Mouse (Mus musculus) neural tube, embryonic 11.5 days (tissue): ENCODE results near the gene Entpd7. TPM values are rescaled to one million over a fixed set of nuclear protein-coding genes. Genes with fewer than 3 reads are reported as not detected.

ENCODE experiments used
- ATAC-seq: fragments of 200-750 bp; cut with Nextera tagmentation; 2 replicates; pipeline ENCODE4 v1.8.0; 2017; ENCODE audit warnings: moderate number of reproducible peaks, mild to moderate bottlenecking, moderate TSS enrichment, moderate library complexity; ENCODE audit not compliant: insufficient read depth, low FRiP score, low TSS enrichment
- DNase-seq: peaks from one replicate; pipeline ENCODE4 v3.0.0-alpha.2; 2015; ENCODE audit warnings: low spot score
- H3K27ac ChIP-seq: fragments of 300-500 bp; sonication (generic); 2 replicates; pipeline ENCODE4 v1.5.1; 2014; ENCODE audit warnings: low read depth, mild to moderate bottlenecking, low read length
- H3K27me3 ChIP-seq: fragments of 300-500 bp; sonication (generic); 2 replicates; pipeline ENCODE4 v1.6.1; 2014; ENCODE audit warnings: mild to moderate bottlenecking, low read length, mixed read lengths; ENCODE audit not compliant: control insufficient read depth, insufficient read depth
- H3K36me3 ChIP-seq: fragments of 300-500 bp; sonication (generic); 2 replicates; pipeline ENCODE4 v1.6.1; 2014; ENCODE audit warnings: mild to moderate bottlenecking, low read length, moderate library complexity, mixed read lengths; ENCODE audit not compliant: control insufficient read depth, insufficient read depth
- H3K4me1 ChIP-seq: fragments of 300-500 bp; sonication (generic); 2 replicates; pipeline ENCODE4 v1.6.1; 2014; ENCODE audit warnings: low read length, mixed read lengths; ENCODE audit not compliant: control insufficient read depth, insufficient read depth
- H3K4me2 ChIP-seq: fragments of 300-500 bp; sonication (generic); 2 replicates; pipeline ENCODE4 v1.6.1; 2014; ENCODE audit warnings: low read depth, mild to moderate bottlenecking, moderate library complexity
- H3K4me3 ChIP-seq: fragments of 300-500 bp; sonication (generic); 2 replicates; pipeline ENCODE4 v1.5.1; 2014; ENCODE audit warnings: low read depth, low read length
- H3K9ac ChIP-seq: fragments of 300-500 bp; sonication (generic); 2 replicates; pipeline ENCODE4 v1.6.1; 2014; ENCODE audit warnings: mild to moderate bottlenecking, low read length
- H3K9me3 ChIP-seq: fragments of 300-500 bp; sonication (generic); 2 replicates; pipeline ENCODE4 v1.6.1; 2016; ENCODE audit warnings: low read length; ENCODE audit not compliant: control insufficient read depth
- WGBS: fragments of 180-500 bp; shearing (Covaris S2); extraction: QIAGEN DNeasy Blood & Tissue Kit; methylation state at CpG from one replicate; pipeline ENCODE4 v1.1.7; 2014; 5-methylcytosine and 5-hydroxymethylcytosine counted together
- polyA plus RNA-seq: library from polyadenylated mRNA; unstranded; fragments of >200 nt; fragmentation: Nextera tagmentation; extraction: Ambion mirVana; gene quantifications from 2 replicates; pipeline ENCODE4 v1.2.1, GENCODE M21; 2014

Gene Entpd7
- polyA plus RNA-seq, 1 experiment from 2014 or later = 14.3 TPM

- no peaks in the 10 kb centered on the region for H3K9me3 ChIP-seq
- no peak overlapping the region for H3K9ac ChIP-seq
- 90% methylated on average over 3 of the region's 3 CpGs for WGBS
- no peaks in the 10 kb centered on the region for H3K4me1 ChIP-seq
- no peaks in the 10 kb centered on the region for H3K27me3 ChIP-seq
- peaks cover 13% of the 10 kb centered on the region for H3K36me3 ChIP-seq
- no peak overlapping the region for H3K27ac ChIP-seq
- H3K4me2 ChIP-seq = no peak overlapping the region
- DNase-seq (no peak), ATAC-seq (no peak)
- H3K4me3 ChIP-seq = no peak overlapping the region
These were observed 56.3 kb downstream of the Entpd7 start for GRCm38 (mm10) chr19:43745740-43746139.

GRCm38 (mm10) chr19:43747877-43748276 is 58.4 kb downstream of the Entpd7 start:
- Histone ChIP-seq H3K27me3 (no peaks in the 10 kb centered on the region), H3K4me2 (no peak overlapping the region), H3K9me3 (no peaks in the 10 kb centered on the region), H3K9ac (no peak overlapping the region), H3K4me3 (no peak overlapping the region), H3K36me3 (peaks cover 9% of the 10 kb centered on the region), H3K27ac (no peak overlapping the region), H3K4me1 (no peaks in the 10 kb centered on the region)
- no peak for DNase-seq
- no peak for ATAC-seq
- 96% methylated on average over 4 of the region's 4 CpGs for WGBS

GRCm38 (mm10) chr19:43750008-43750407 is 60.5 kb downstream of the Entpd7 start:
- no peak for DNase-seq
- H3K9me3 ChIP-seq = no peaks in the 10 kb centered on the region
- WGBS = 92% methylated on average over 2 of the region's 2 CpGs

GRCm38 (mm10) chr19:43752489-43753225 is 63.2 kb downstream of the Entpd7 start, which contains the start of the genes Cutc and Cox15:
Cutc (plus strand) TSS chr19:43752996.
Cox15 (minus strand) TSS chr19:43753000.
- Histone ChIP-seq H3K27ac (peak within 1 kb of the TSS; percentile 81), H3K27me3 (no peaks in the 10 kb centered on the region), H3K4me1 (no peaks in the 10 kb centered on the region), H3K4me3 (peak within 1 kb of the TSS; percentile 68), H3K9me3 (no peaks in the 10 kb centered on the region), H3K36me3 (peaks cover 6% of the 10 kb centered on the region), H3K4me2 (peak within 1 kb of the TSS; percentile 70), H3K9ac (peak within 1 kb of the TSS; percentile 75)
- peak; percentile 93 for ATAC-seq
- peak; percentile 97 for DNase-seq
- under 1% methylated on average over 62 of the region's 62 CpGs for WGBS

More at GRCm38 (mm10) chr19:43750008-43750407, 60.5 kb downstream of the Entpd7 start:
- Histone ChIP-seq H3K4me3 (no peak overlapping the region), H3K4me2 (no peak overlapping the region), H3K4me1 (no peaks in the 10 kb centered on the region), H3K27me3 (no peaks in the 10 kb centered on the region), H3K27ac (no peak overlapping the region), H3K36me3 (peaks cover 7% of the 10 kb centered on the region), H3K9ac (no peak overlapping the region)
- ATAC-seq = no peak

GRCm38 (mm10) chr19:43753226-43753835 is 63.9 kb downstream of the Entpd7 start:
- H3K27ac ChIP-seq = peak overlapping the region; percentile 81
- peak; percentile 94 for ATAC-seq
- H3K36me3 ChIP-seq = peaks cover 3% of the 10 kb centered on the region; the same call in 1 of the 2 replicates
- H3K4me3 ChIP-seq = peak overlapping the region; percentile 68
- peak overlapping the region; percentile 70 for H3K4me2 ChIP-seq
- DNase-seq = peak; percentile 86
- under 1% methylated on average over 24 of the region's 24 CpGs for WGBS
- H3K4me1 ChIP-seq = no peaks in the 10 kb centered on the region
- no peaks in the 10 kb centered on the region for H3K9me3 ChIP-seq
- H3K9ac ChIP-seq = peak overlapping the region; percentile 75
- no peaks in the 10 kb centered on the region for H3K27me3 ChIP-seq

- Histone ChIP-seq H3K27me3 (no peaks in the 10 kb centered on the region), H3K27ac (no peak overlapping the region), H3K9ac (no peak overlapping the region), H3K4me2 (no peak overlapping the region), H3K4me1 (no peaks in the 10 kb centered on the region), H3K9me3 (no peaks in the 10 kb centered on the region), H3K4me3 (no peak overlapping the region), H3K36me3 (no peaks in the 10 kb centered on the region)
- no peak for ATAC-seq
- DNase-seq = no peak
- WGBS = 83% methylated on average over 2 of the region's 2 CpGs
These were observed 64.8 kb downstream of the Entpd7 start for GRCm38 (mm10) chr19:43754237-43754636.

GRCm38 (mm10) chr19:43754872-43755271 is 65.4 kb downstream of the Entpd7 start:
- H3K4me2 ChIP-seq = no peak overlapping the region
- no peaks in the 10 kb centered on the region for H3K36me3 ChIP-seq
- no peak overlapping the region for H3K9ac ChIP-seq
- no peaks in the 10 kb centered on the region for H3K4me1 ChIP-seq
- H3K4me3 ChIP-seq = no peak overlapping the region
- no peaks in the 10 kb centered on the region for H3K9me3 ChIP-seq
- no peak overlapping the region for H3K27ac ChIP-seq
- no peaks in the 10 kb centered on the region for H3K27me3 ChIP-seq
- DNase-seq (no peak), ATAC-seq (no peak)
- WGBS = 71% methylated on average over 2 of the region's 2 CpGs

- Histone ChIP-seq H3K27me3 (no peaks in the 10 kb centered on the region), H3K4me2 (no peak overlapping the region), H3K27ac (no peak overlapping the region), H3K4me1 (no peaks in the 10 kb centered on the region), H3K4me3 (no peak overlapping the region), H3K36me3 (no peaks in the 10 kb centered on the region), H3K9ac (no peak overlapping the region), H3K9me3 (no peaks in the 10 kb centered on the region)
- ATAC-seq (no peak), DNase-seq (peak; percentile 76)
- 27% methylated on average over 6 of the region's 6 CpGs for WGBS
These were observed 71.0 kb downstream of the Entpd7 start for GRCm38 (mm10) chr19:43760504-43760903.
